Mouse (Mus musculus) kidney, embryonic 16.5 days (tissue): Measurements from ENCODE around the gene Slc25a51. TPM values are rescaled to one million over a fixed set of nuclear protein-coding genes. Genes with fewer than 3 reads are reported as not detected.

Experiments used
- ATAC-seq: fragments of 200-750 bp; cut with Nextera tagmentation; 2 replicates; pipeline ENCODE4 v1.8.0; 2017; ENCODE audit warnings: moderate TSS enrichment; ENCODE audit not compliant: low FRiP score, low TSS enrichment
- H3K27ac ChIP-seq: fragments of 300-500 bp; sonication (generic); 2 replicates; pipeline ENCODE4 v1.5.1; 2014; ENCODE audit warnings: low read length
- H3K27me3 ChIP-seq: fragments of 300-500 bp; sonication (generic); 2 replicates; pipeline ENCODE4 v1.6.1; 2014; ENCODE audit warnings: low read length, control low read depth, mixed read lengths; ENCODE audit not compliant: insufficient read depth
- H3K36me3 ChIP-seq: fragments of 300-500 bp; sonication (generic); 2 replicates; pipeline ENCODE4 v1.6.1; 2014; ENCODE audit warnings: low read length, control low read depth, mixed read lengths; ENCODE audit not compliant: insufficient read depth
- H3K4me1 ChIP-seq: fragments of 300-500 bp; sonication (generic); 2 replicates; pipeline ENCODE4 v1.6.1; 2014; ENCODE audit warnings: low read length, control low read depth, mixed read lengths; ENCODE audit not compliant: insufficient read depth
- H3K4me2 ChIP-seq: fragments of 300-500 bp; sonication (generic); replicated peaks from 2 replicates; pipeline ENCODE4 v1.6.1; 2014; ENCODE audit warnings: low read depth, low read length
- H3K4me3 ChIP-seq: fragments of 300-500 bp; sonication (generic); 2 replicates; pipeline ENCODE4 v1.5.1; 2014; ENCODE audit warnings: mild to moderate bottlenecking, low read length
- H3K9ac ChIP-seq: fragments of 300-500 bp; sonication (generic); replicated peaks from 2 replicates; pipeline ENCODE4 v1.6.1; 2014; ENCODE audit warnings: low read length
- H3K9me3 ChIP-seq: fragments of 300-500 bp; sonication (generic); 2 replicates; pipeline ENCODE4 v1.6.1; 2016; ENCODE audit warnings: low read length, control low read depth
- WGBS: fragments of 180-500 bp; shearing (Covaris S2); extraction: QIAGEN DNeasy Blood & Tissue Kit; methylation state at CpG from one replicate; pipeline ENCODE4 v1.1.7; 2014; 5-methylcytosine and 5-hydroxymethylcytosine counted together
- polyA plus RNA-seq: library from polyadenylated mRNA; unstranded; fragments of >200 nt; fragmentation: Nextera tagmentation; extraction: Ambion mirVana; gene quantifications from 2 replicates; pipeline ENCODE4 v1.2.1, GENCODE M21; 2015

Slc25a51 gene
- polyA plus RNA-seq, 1 experiment from 2014 or later = 70.6 TPM

DNA sequence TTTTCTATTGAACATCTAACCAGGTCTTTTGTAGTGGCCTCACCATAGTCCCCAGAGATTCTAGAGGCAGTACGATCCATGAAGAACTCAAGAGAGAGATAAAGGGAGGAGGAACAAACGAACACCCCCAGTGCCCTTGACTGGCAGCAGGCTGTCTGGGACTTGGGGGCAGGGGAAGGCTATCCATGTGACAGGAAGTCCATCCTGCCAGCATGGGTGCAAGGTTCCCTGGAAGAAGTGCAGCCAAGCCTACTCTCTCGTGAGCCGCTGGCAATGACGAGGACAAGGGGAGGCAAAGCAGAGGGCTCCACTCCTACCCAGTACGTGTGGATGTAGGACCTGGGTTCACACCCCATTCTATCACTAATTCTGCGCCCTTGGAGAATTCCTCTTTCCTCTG lies 35.1 kb upstream of the Slc25a51 start:
- Histone ChIP-seq H3K4me1 (peaks cover 12% of the 10 kb centered on the region; the same call in 1 of the 2 replicates), H3K9ac (no peak overlapping the region; the same call in 1 of the 2 replicates), H3K4me2 (no peak overlapping the region), H3K36me3 (peaks cover 31% of the 10 kb centered on the region), H3K4me3 (no peak overlapping the region), H3K9me3 (no peaks in the 10 kb centered on the region), H3K27me3 (no peaks in the 10 kb centered on the region), H3K27ac (no peak overlapping the region)
- 78% methylated on average over 7 of the region's 7 CpGs for WGBS
- ATAC-seq = no peak

DNA sequence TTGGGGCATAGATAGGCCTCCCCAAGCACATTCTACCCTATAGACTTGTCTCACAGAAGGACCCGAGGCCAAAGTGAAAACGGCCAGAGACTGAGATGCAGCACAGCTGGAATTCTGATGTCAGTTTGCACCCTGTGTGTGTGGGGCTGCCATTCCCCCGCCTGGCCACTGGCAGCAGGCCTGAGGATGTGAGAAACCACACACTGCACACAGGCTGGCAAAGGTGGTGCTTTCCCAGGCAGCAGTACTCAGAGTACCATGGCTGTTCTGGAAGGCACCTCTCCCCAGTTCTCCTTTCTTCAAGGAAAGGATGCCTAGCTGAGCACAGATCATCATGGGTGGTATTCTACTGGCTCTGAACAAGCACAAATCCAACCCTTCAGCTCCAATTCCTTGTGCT lies 33.7 kb upstream of the Slc25a51 start:
- no peak overlapping the region for H3K4me3 ChIP-seq
- ATAC-seq = no peak
- no peak overlapping the region for H3K27ac ChIP-seq
- H3K4me1 ChIP-seq = peaks cover 14% of the 10 kb centered on the region
- WGBS = 44% methylated on average over 3 of the region's 3 CpGs
- H3K9ac ChIP-seq = no peak overlapping the region
- peaks cover 30% of the 10 kb centered on the region for H3K36me3 ChIP-seq
- H3K4me2 ChIP-seq = no peak overlapping the region
- no peaks in the 10 kb centered on the region for H3K9me3 ChIP-seq
- no peaks in the 10 kb centered on the region for H3K27me3 ChIP-seq

DNA sequence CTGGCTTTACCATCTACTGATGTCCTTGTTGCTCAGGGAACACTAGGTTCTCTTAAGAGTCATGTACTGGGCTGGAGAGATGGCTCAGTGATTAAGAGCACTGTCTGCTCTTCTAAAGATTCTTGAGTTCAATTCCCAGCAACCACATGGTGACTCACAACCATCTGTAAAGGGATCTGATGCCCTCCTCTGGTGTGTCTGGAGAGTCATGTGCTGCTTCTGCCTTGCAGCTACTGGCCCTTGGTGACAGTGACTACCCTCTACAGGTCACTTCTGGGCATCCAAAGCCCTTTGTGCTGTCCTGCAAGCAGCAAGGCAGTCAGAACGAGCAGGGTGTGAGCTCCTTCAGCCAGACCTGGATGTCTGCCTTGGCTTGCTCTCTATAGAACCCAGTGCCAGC lies 33.2 kb upstream of the Slc25a51 start:
- H3K4me2 ChIP-seq = no peak overlapping the region
- H3K9me3 ChIP-seq = no peaks in the 10 kb centered on the region
- H3K4me3 ChIP-seq = no peak overlapping the region
- 74% methylated on average over 1 of the region's 1 CpGs for WGBS
- no peak overlapping the region for H3K9ac ChIP-seq
- H3K36me3 ChIP-seq = peaks cover 27% of the 10 kb centered on the region; the same call in 1 of the 2 replicates
- ATAC-seq = no peak
- H3K27me3 ChIP-seq = no peaks in the 10 kb centered on the region
- no peak overlapping the region for H3K27ac ChIP-seq
- H3K4me1 ChIP-seq = peaks cover 19% of the 10 kb centered on the region

DNA sequence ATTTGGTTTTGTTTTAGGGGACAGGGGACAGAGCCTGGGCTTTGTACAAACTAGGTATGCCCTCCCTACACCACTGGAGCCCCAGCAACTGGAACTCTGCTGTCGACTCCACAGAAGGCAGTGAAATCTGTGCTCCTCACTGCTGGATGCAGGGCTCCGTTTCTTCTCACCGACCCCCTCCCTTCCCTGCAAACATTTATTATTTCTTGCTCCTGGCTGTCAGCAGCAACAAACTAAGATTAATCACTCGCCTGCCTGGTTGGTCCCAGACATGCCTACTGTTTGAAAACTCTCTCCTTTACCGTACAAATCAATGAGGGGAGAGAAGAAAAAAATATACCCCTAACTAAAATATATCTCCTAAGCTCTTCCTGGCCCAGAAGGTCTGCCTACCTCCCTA lies 30.7 kb upstream of the Slc25a51 start:
- Histone ChIP-seq H3K27ac (no peak overlapping the region), H3K36me3 (peaks cover 15% of the 10 kb centered on the region; the same call in 1 of the 2 replicates), H3K4me3 (no peak overlapping the region), H3K9ac (0 out of 2 replicates have a peak overlapping the region, but pooled peaks have one; percentile 12), H3K9me3 (no peaks in the 10 kb centered on the region), H3K4me1 (peaks cover 44% of the 10 kb centered on the region), H3K27me3 (no peaks in the 10 kb centered on the region), H3K4me2 (no peak overlapping the region)
- WGBS = 7% methylated on average over 5 of the region's 5 CpGs
- no peak for ATAC-seq

DNA sequence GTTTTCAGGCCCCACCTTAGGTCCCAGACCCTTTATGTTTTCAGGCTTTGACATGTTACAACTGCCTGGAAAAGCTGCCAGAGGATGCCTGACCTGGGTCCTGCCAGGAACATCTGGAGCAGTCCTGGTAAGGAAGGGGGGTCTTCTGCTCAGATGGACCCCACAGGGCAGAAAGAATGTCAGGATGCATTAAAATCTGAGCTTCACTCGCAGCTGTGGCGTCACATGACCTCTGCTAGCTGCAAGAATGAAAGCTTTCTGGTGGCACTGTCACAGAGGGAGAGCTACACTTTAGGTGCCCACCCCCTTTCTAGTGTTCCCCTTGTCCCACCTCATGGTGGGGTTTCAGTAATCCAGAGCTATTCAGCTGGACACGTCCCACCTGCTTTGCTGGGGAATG lies 28.4 kb upstream of the Slc25a51 start:
- no peak for ATAC-seq
- 0 out of 2 replicates have a peak, but pooled peaks cover 3% of the 10 kb centered on the region for H3K36me3 ChIP-seq

DNA sequence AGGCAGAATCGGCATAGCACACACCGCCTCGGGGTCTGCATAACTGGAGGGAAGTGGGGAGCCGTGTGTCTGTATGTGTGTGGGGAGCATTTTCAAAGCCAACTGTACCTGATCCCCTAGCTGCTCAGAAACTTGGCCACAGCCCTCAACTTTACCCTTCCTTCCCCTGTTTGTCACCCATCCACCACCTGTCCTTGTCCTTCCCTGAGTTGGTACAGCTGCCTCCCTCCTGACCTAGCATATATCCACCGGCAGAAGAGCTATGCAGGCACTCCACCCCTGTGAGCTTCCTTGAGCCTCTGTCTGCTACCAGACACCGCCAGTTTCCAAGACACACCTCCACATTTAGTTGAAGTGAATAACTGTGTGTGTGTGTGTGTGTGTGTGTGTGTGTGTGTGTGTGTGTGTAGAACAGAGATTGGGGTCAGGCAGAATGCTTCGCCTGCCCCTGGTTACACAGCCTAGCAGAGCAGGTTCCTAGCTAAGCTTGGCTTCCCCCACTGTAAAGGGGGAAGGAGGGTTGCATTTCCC lies 27.9 kb upstream of the Slc25a51 start:
- Histone ChIP-seq H3K4me2 (no peak overlapping the region), H3K9ac (0 out of 2 replicates have a peak overlapping the region, but pooled peaks have one; percentile 7), H3K27ac (peak overlapping the region; percentile 47; the same call in 1 of the 2 replicates), H3K27me3 (no peaks in the 10 kb centered on the region), H3K4me3 (no peak overlapping the region), H3K9me3 (no peaks in the 10 kb centered on the region), H3K4me1 (peaks cover 60% of the 10 kb centered on the region), H3K36me3 (0 out of 2 replicates have a peak, but pooled peaks cover 3% of the 10 kb centered on the region)
- ATAC-seq = peak; percentile 47
- 28% methylated on average over 7 of the region's 7 CpGs for WGBS

More for the DNA sequence above, 28.4 kb upstream of the Slc25a51 start:
- no peak overlapping the region for H3K4me3 ChIP-seq
- H3K27me3 ChIP-seq = no peaks in the 10 kb centered on the region
- H3K4me2 ChIP-seq = no peak overlapping the region
- WGBS = 34% methylated on average over 3 of the region's 3 CpGs
- H3K27ac ChIP-seq = peak overlapping the region; percentile 40; the same call in 1 of the 2 replicates
- peaks cover 60% of the 10 kb centered on the region for H3K4me1 ChIP-seq
- no peak overlapping the region for H3K9ac ChIP-seq
- H3K9me3 ChIP-seq = no peaks in the 10 kb centered on the region

DNA sequence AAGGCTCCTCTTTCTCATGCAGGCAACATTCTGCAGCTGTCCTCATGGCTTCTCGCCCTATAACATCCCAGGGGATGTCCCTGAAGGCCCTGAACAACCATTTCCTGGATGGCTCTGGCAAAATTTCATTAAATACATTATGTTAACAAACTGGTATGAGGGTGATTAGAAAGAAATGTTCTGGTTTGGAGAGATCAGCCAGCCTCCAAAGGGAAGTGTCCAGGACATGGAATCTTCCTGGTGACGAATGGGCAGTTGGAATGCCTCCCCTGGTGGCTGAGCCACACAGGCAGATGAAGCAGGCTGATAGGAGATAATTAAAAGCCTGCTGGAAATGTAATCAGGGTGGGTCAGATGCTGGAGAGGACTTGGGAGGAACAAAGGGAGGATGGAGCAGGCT lies 27.3 kb upstream of the Slc25a51 start:
- no peak overlapping the region for H3K4me3 ChIP-seq
- no peaks in the 10 kb centered on the region for H3K27me3 ChIP-seq
- ATAC-seq = peak; percentile 19; the same call in 1 of the 2 replicates
- 48% methylated on average over 2 of the region's 2 CpGs for WGBS
- H3K36me3 ChIP-seq = 0 out of 2 replicates have a peak, but pooled peaks cover 3% of the 10 kb centered on the region
- no peaks in the 10 kb centered on the region for H3K9me3 ChIP-seq
- peaks cover 60% of the 10 kb centered on the region for H3K4me1 ChIP-seq
- H3K4me2 ChIP-seq = no peak overlapping the region
- H3K9ac ChIP-seq = no peak overlapping the region
- peak overlapping the region; percentile 54; the same call in 1 of the 2 replicates for H3K27ac ChIP-seq

DNA sequence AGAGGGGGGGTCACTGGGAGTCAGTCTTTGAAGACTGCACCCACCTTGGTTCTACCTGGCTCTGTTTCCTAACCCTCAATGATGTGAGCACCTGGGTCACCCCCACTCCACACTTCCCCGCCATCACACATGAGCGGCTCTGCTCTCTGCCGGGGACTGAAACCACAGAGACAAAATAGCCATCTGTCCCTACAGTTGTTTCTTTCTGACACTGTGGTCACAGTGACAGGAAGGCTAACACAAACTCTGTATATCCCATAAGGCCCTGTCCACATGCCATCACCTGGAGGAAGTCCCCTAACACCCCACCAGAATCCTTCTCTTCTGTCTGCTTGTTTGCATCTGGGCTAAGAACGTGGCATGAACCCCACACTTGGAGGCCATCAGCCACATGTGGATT lies 26.1 kb upstream of the Slc25a51 start:
- ATAC-seq = no peak
- 63% methylated on average over 4 of the region's 4 CpGs for WGBS
- Histone ChIP-seq H3K9me3 (no peaks in the 10 kb centered on the region), H3K4me1 (peaks cover 57% of the 10 kb centered on the region), H3K4me2 (no peak overlapping the region), H3K4me3 (no peak overlapping the region), H3K9ac (peak overlapping the region; percentile 20; the same call in 1 of the 2 replicates), H3K27ac (peak overlapping the region; percentile 54; the same call in 1 of the 2 replicates), H3K36me3 (no peaks in the 10 kb centered on the region), H3K27me3 (no peaks in the 10 kb centered on the region)

DNA sequence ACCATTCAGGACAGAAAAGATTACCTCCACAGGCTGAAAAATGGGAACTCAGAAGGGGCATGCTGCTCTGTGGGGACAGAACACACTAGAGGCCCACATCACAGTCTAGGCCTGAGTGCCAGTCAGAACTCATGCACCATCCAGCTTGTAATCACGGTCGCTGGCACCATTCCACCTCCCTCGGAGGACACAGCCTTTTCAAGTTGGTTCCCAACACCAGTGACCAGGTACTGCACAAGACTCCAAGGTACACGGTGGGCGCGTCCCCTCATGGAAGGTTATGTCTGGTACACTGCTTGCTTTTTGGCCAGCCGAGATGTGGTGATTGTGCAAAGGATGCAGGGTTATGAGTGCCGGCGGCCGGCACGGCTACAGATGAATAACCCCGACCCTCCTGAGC lies 25.5 kb upstream of the Slc25a51 start:
- no peak overlapping the region for H3K4me2 ChIP-seq
- H3K27me3 ChIP-seq = no peaks in the 10 kb centered on the region
- no peak for ATAC-seq
- 52% methylated on average over 12 of the region's 12 CpGs for WGBS
- no peak overlapping the region for H3K4me3 ChIP-seq
- no peaks in the 10 kb centered on the region for H3K36me3 ChIP-seq
- peak overlapping the region; percentile 36; the same call in 1 of the 2 replicates for H3K27ac ChIP-seq
- no peaks in the 10 kb centered on the region for H3K9me3 ChIP-seq
- peaks cover 52% of the 10 kb centered on the region for H3K4me1 ChIP-seq
- no peak overlapping the region for H3K9ac ChIP-seq

DNA sequence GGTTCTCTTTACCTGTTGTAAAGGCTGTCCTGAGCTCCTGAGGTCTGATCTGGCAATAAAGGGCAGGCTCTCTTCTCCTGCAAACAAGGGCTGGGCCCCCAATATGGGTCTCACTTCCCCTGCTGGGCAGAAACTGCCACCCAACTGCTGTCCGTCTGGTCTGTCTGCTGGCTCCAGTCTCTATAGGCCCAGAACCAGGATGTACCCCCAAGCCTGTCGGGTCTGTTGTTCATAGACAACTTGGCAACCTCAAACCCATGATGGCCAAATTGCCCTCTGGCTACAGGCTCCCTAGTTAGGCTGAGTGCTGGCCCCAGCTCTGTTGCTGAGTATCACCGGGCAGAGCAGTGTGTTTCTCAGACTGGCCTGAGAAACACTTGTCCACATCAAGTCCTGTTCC lies 23.2 kb upstream of the Slc25a51 start:
- no peak overlapping the region for H3K27ac ChIP-seq
- 87% methylated on average over 3 of the region's 3 CpGs for WGBS

More for the DNA sequence above, 23.2 kb upstream of the Slc25a51 start:
- ATAC-seq = no peak
- no peaks in the 10 kb centered on the region for H3K9me3 ChIP-seq
- H3K27me3 ChIP-seq = no peaks in the 10 kb centered on the region
- peaks cover 41% of the 10 kb centered on the region for H3K4me1 ChIP-seq
- H3K9ac ChIP-seq = no peak overlapping the region
- H3K4me3 ChIP-seq = no peak overlapping the region
- H3K36me3 ChIP-seq = no peaks in the 10 kb centered on the region
- no peak overlapping the region for H3K4me2 ChIP-seq
